Mouse (Mus musculus) adrenal gland, adult (tissue): Measurements from ENCODE around the gene Polr2b.

ENCODE experiments used
- DNase-seq, 2 experiments: peaks; one replicate each; pipeline ENCODE4 v3.0.0; 2022 to 2023; ENCODE audit warnings: low spot score in 1 of 2; ENCODE audit not compliant: inconsistent age in 2 of 2

Gene Polr2b

GRCm38 (mm10) chr5:77362120-77362519, 52.2 kb downstream of the Polr2b start:
- no peak for DNase-seq

GRCm38 (mm10) chr5:77363650-77364049, 53.7 kb downstream of the Polr2b start:
- no peak for DNase-seq

- peak in 1 of 2 experiments; percentile 33 for DNase-seq
Observed at GRCm38 (mm10) chr5:77364443-77365038, 54.6 kb downstream of the Polr2b start.

- DNase-seq: peak in 1 of 2 experiments; percentile 49
Observed at GRCm38 (mm10) chr5:77366313-77366712, 56.4 kb downstream of the Polr2b start.

GRCm38 (mm10) chr5:77367145-77367544, 57.2 kb downstream of the Polr2b start:
- peak; percentile 47 to 62 for DNase-seq

GRCm38 (mm10) chr5:77367682-77368081, 57.7 kb downstream of the Polr2b start:
- peak; percentile 65 to 73 for DNase-seq

- DNase-seq: no peak
Observed at GRCm38 (mm10) chr5:77368194-77368593, 58.2 kb downstream of the Polr2b start.

- DNase-seq: no peak
Observed at GRCm38 (mm10) chr5:77369394-77369793, 59.4 kb downstream of the Polr2b start.

- no peak for DNase-seq
Observed at GRCm38 (mm10) chr5:77370378-77370892, 60.5 kb downstream of the Polr2b start.

- no peak for DNase-seq
Observed at GRCm38 (mm10) chr5:77372242-77372641, 62.3 kb downstream of the Polr2b start.

GRCm38 (mm10) chr5:77372778-77373177, 62.8 kb downstream of the Polr2b start:
- peak in 1 of 2 experiments; percentile 72 for DNase-seq

GRCm38 (mm10) chr5:77374945-77375344, 65.0 kb downstream of the Polr2b start:
- DNase-seq: no peak

GRCm38 (mm10) chr5:77375546-77375945, 65.6 kb downstream of the Polr2b start:
- DNase-seq: no peak

GRCm38 (mm10) chr5:77378027-77378426, 68.1 kb downstream of the Polr2b start:
- DNase-seq: no peak

- DNase-seq: no peak
Observed at GRCm38 (mm10) chr5:77379434-77380135, 69.6 kb downstream of the Polr2b start.

GRCm38 (mm10) chr5:77380321-77380901, 70.5 kb downstream of the Polr2b start:
- no peak for DNase-seq

- no peak for DNase-seq
Observed at GRCm38 (mm10) chr5:77381283-77381682, 71.3 kb downstream of the Polr2b start.

GRCm38 (mm10) chr5:77381686-77382085, 71.7 kb downstream of the Polr2b start:
- DNase-seq: no peak

- peak; percentile 57 to 82 for DNase-seq
Observed at GRCm38 (mm10) chr5:77383799-77384554, 74.0 kb downstream of the Polr2b start.

- no peak for DNase-seq
Observed at GRCm38 (mm10) chr5:77384724-77385123, 74.8 kb downstream of the Polr2b start.

GRCm38 (mm10) chr5:77385221-77385620, 75.3 kb downstream of the Polr2b start:
- DNase-seq: no peak
